Mouse (Mus musculus): Measurements from ENCODE around the gene Ppp1r12a. TPM values are rescaled to one million over a fixed set of nuclear protein-coding genes. Genes with fewer than 3 reads are reported as not detected.

Gene Ppp1r12a
- polyA plus RNA-seq, 1 experiment, result 1.0 TPM

- peaks cover 30% of the 10 kb centered on the region for H3K36me3 ChIP-seq (ENCODE audit: control insufficient read depth)
- H3K27me3 ChIP-seq (ENCODE audit: control insufficient read depth), result no peaks in the 10 kb centered on the region
- no peak for TF ChIP-seq GATA1 (IDR thresholded peaks at IDR 0.05; ENCODE audit: low read length)
- no peak for TF ChIP-seq TAL1 (IDR thresholded peaks at IDR 0.05; ENCODE audit: low read length)
- no peaks in the 10 kb centered on the region for H3K9me3 ChIP-seq (ENCODE audit: control insufficient read depth, low read length)
- H3K4me3 ChIP-seq (replicated peaks), result no peak overlapping the region
- no peaks in the 10 kb centered on the region; the same call in 1 of the 2 replicates for H3K4me1 ChIP-seq (ENCODE audit: control insufficient read depth)
Measured at GRCm38 (mm10) chr10:108203440-108203839, 41.4 kb downstream of the Ppp1r12a start.

GRCm38 (mm10) chr10:108209396-108209795 lies 47.4 kb downstream of the Ppp1r12a start:
- Histone ChIP-seq H3K4me3 (replicated peaks) (no peak overlapping the region), H3K9me3 (ENCODE audit: control insufficient read depth, low read length) (no peaks in the 10 kb centered on the region), H3K4me1 (ENCODE audit: control insufficient read depth) (no peaks in the 10 kb centered on the region), H3K36me3 (ENCODE audit: control insufficient read depth) (peaks cover 16% of the 10 kb centered on the region), H3K27me3 (ENCODE audit: control insufficient read depth) (no peaks in the 10 kb centered on the region)
- no peak for TF ChIP-seq GATA1 (IDR thresholded peaks at IDR 0.05; ENCODE audit: low read length)
- TF ChIP-seq TAL1 (IDR thresholded peaks at IDR 0.05; ENCODE audit: low read length), result no peak

GRCm38 (mm10) chr10:108224413-108224812 lies 62.4 kb downstream of the Ppp1r12a start:
- H3K4me3 ChIP-seq (replicated peaks), result no peak overlapping the region
- TF ChIP-seq GATA1 (IDR thresholded peaks at IDR 0.05; ENCODE audit: low read length) (no peak), TAL1 (IDR thresholded peaks at IDR 0.05; ENCODE audit: low read length) (no peak)
- peaks cover 31% of the 10 kb centered on the region for H3K36me3 ChIP-seq (ENCODE audit: control insufficient read depth)
- H3K27me3 ChIP-seq (ENCODE audit: control insufficient read depth), result no peaks in the 10 kb centered on the region
- H3K9me3 ChIP-seq (ENCODE audit: control insufficient read depth, low read length), result no peaks in the 10 kb centered on the region
- H3K4me1 ChIP-seq (ENCODE audit: control insufficient read depth), result no peaks in the 10 kb centered on the region

GRCm38 (mm10) chr10:108237049-108237448 lies 75.1 kb downstream of the Ppp1r12a start:
- TF ChIP-seq GATA1 (IDR thresholded peaks at IDR 0.05; ENCODE audit: low read length) (no peak), TAL1 (IDR thresholded peaks at IDR 0.05; ENCODE audit: low read length) (no peak)
- no peak overlapping the region for H3K4me3 ChIP-seq (replicated peaks)
- no peaks in the 10 kb centered on the region for H3K9me3 ChIP-seq (ENCODE audit: control insufficient read depth, low read length)
- no peaks in the 10 kb centered on the region for H3K4me1 ChIP-seq (ENCODE audit: control insufficient read depth)
- no peaks in the 10 kb centered on the region for H3K27me3 ChIP-seq (ENCODE audit: control insufficient read depth)
- H3K36me3 ChIP-seq (ENCODE audit: control insufficient read depth), result peaks cover 76% of the 10 kb centered on the region

GRCm38 (mm10) chr10:108239061-108239460 lies 77.1 kb downstream of the Ppp1r12a start:
- no peaks in the 10 kb centered on the region for H3K4me1 ChIP-seq (ENCODE audit: control insufficient read depth)
- no peak for TF ChIP-seq GATA1 (IDR thresholded peaks at IDR 0.05; ENCODE audit: low read length)
- TF ChIP-seq TAL1 (IDR thresholded peaks at IDR 0.05; ENCODE audit: low read length), result no peak
- H3K36me3 ChIP-seq (ENCODE audit: control insufficient read depth), result peaks cover 71% of the 10 kb centered on the region
- H3K27me3 ChIP-seq (ENCODE audit: control insufficient read depth), result no peaks in the 10 kb centered on the region
- H3K9me3 ChIP-seq (ENCODE audit: control insufficient read depth, low read length), result no peaks in the 10 kb centered on the region
- no peak overlapping the region for H3K4me3 ChIP-seq (replicated peaks)

- Histone ChIP-seq H3K27me3 (ENCODE audit: control insufficient read depth) (no peaks in the 10 kb centered on the region), H3K9me3 (ENCODE audit: control insufficient read depth, low read length) (no peaks in the 10 kb centered on the region), H3K4me3 (replicated peaks) (no peak overlapping the region), H3K36me3 (ENCODE audit: control insufficient read depth) (peaks cover 68% of the 10 kb centered on the region), H3K4me1 (ENCODE audit: control insufficient read depth) (peaks cover 2% of the 10 kb centered on the region)
- TF ChIP-seq GATA1 (IDR thresholded peaks at IDR 0.05; ENCODE audit: low read length) (no peak), TAL1 (IDR thresholded peaks at IDR 0.05; ENCODE audit: low read length) (no peak)
Measured at GRCm38 (mm10) chr10:108250710-108251109, 88.7 kb downstream of the Ppp1r12a start.

- Histone ChIP-seq H3K27me3 (ENCODE audit: control insufficient read depth) (no peaks in the 10 kb centered on the region), H3K9me3 (ENCODE audit: control insufficient read depth, low read length) (no peaks in the 10 kb centered on the region), H3K4me3 (replicated peaks) (no peak overlapping the region), H3K36me3 (ENCODE audit: control insufficient read depth) (peaks cover 71% of the 10 kb centered on the region), H3K4me1 (ENCODE audit: control insufficient read depth) (peaks cover 7% of the 10 kb centered on the region)
- TF ChIP-seq GATA1 (IDR thresholded peaks at IDR 0.05; ENCODE audit: low read length), result no peak
- no peak for TF ChIP-seq TAL1 (IDR thresholded peaks at IDR 0.05; ENCODE audit: low read length)
Measured at GRCm38 (mm10) chr10:108251181-108251580, 89.2 kb downstream of the Ppp1r12a start.

GRCm38 (mm10) chr10:108255812-108256376 lies 93.9 kb downstream of the Ppp1r12a start:
- Histone ChIP-seq H3K4me1 (ENCODE audit: control insufficient read depth) (peaks cover 8% of the 10 kb centered on the region), H3K36me3 (ENCODE audit: control insufficient read depth) (peaks cover 75% of the 10 kb centered on the region), H3K9me3 (ENCODE audit: control insufficient read depth, low read length) (no peaks in the 10 kb centered on the region), H3K4me3 (replicated peaks) (no peak overlapping the region), H3K27me3 (ENCODE audit: control insufficient read depth) (no peaks in the 10 kb centered on the region)
- TF ChIP-seq TAL1 (IDR thresholded peaks at IDR 0.05; ENCODE audit: low read length) (peak; percentile 39; the same call in 1 of the 3 replicates), GATA1 (IDR thresholded peaks at IDR 0.05; ENCODE audit: low read length) (no peak)

GRCm38 (mm10) chr10:108260931-108261330 lies 98.9 kb downstream of the Ppp1r12a start:
- no peaks in the 10 kb centered on the region for H3K9me3 ChIP-seq (ENCODE audit: control insufficient read depth, low read length)
- H3K4me1 ChIP-seq (ENCODE audit: control insufficient read depth), result peaks cover 3% of the 10 kb centered on the region
- H3K4me3 ChIP-seq (replicated peaks), result no peak overlapping the region
- H3K36me3 ChIP-seq (ENCODE audit: control insufficient read depth), result peaks cover 77% of the 10 kb centered on the region
- TF ChIP-seq TAL1 (IDR thresholded peaks at IDR 0.05; ENCODE audit: low read length), result no peak
- no peak for TF ChIP-seq GATA1 (IDR thresholded peaks at IDR 0.05; ENCODE audit: low read length)
- no peaks in the 10 kb centered on the region for H3K27me3 ChIP-seq (ENCODE audit: control insufficient read depth)

- no peaks in the 10 kb centered on the region for H3K27me3 ChIP-seq (ENCODE audit: control insufficient read depth)
- no peak for TF ChIP-seq TAL1 (IDR thresholded peaks at IDR 0.05; ENCODE audit: low read length)
- TF ChIP-seq GATA1 (IDR thresholded peaks at IDR 0.05; ENCODE audit: low read length), result no peak
- H3K36me3 ChIP-seq (ENCODE audit: control insufficient read depth), result peaks cover 77% of the 10 kb centered on the region
- no peak overlapping the region for H3K4me3 ChIP-seq (replicated peaks)
- no peaks in the 10 kb centered on the region for H3K4me1 ChIP-seq (ENCODE audit: control insufficient read depth)
- no peaks in the 10 kb centered on the region for H3K9me3 ChIP-seq (ENCODE audit: control insufficient read depth, low read length)
Measured at GRCm38 (mm10) chr10:108264641-108265040, 102.6 kb downstream of the Ppp1r12a start.

Data from erythroblast, embryonic 14.5 days (primary cell).